ENCODE assay signal across 11 mouse cellular contexts in genomic region chr10:122869865-122870503, GRCm38 (mm10).
DNase-seq lines count a peak whose midpoint lies in the region; ATAC-seq and TF ChIP-seq lines count a peak whose summit lies in the region.
"Had no signal": no experiment of that assay in that cellular context is flagged by ENCODE, and none has a peak within 500 bp of the region (broad histone marks: within the 10 kb centered on the region; RNA-seq: fewer than 3 reads in every experiment).

No protein-coding gene starts in this region.

- 47% methylated on average over 8 of the region's 8 CpGs for WGBS in heart, embryonic 12.5 days
- 49% methylated on average over 8 of the region's 8 CpGs for WGBS in limb, embryonic 11.5 days

- H3K27me3 ChIP-seq in heart, embryonic 12.5 days (replicated peaks): no peaks in the 10 kb centered on the region
- no peaks in the 10 kb centered on the region for H3K27me3 ChIP-seq in E14TG2a.4 (ENCODE audit: insufficient read depth, low read length)
- H3K27me3 ChIP-seq in limb, embryonic 11.5 days (ENCODE audit: control insufficient read depth, insufficient read depth, low read length): no peaks in the 10 kb centered on the region

- DNase-seq in heart, postnatal 10 days: no peak
- peak; percentile 53 for DNase-seq in forelimb bud, embryonic 11.5 days (ENCODE audit: low read depth, low spot score)
- peak; percentile 40 for DNase-seq in limb, embryonic 11.5 days (ENCODE audit: low spot score)
- DNase-seq in frontal cortex, postnatal 25 days (ENCODE audit: low spot score in 2 of 2): no peak
- no peak for DNase-seq in left cerebral cortex, adult 8-10 months (ENCODE audit: low spot score in 2 of 2)
- DNase-seq: cerebellum, adult 11-12 months; midbrain, embryonic 14.5 days had no signal

- H3K4me2 ChIP-seq in heart, embryonic 12.5 days: no peak overlapping the region
- no peak overlapping the region for H3K4me2 ChIP-seq in limb, embryonic 11.5 days (ENCODE audit: low read depth, severe bottlenecking)

- TF ChIP-seq CTCF in E14TG2a.4 (conservative IDR thresholded peaks at IDR 0.05; ENCODE audit: low read length): 0 out of 2 replicates have a peak, but pooled peaks have one; percentile 1

- peak overlapping the region; percentile 72 for H3K27ac ChIP-seq in heart, embryonic 12.5 days (ENCODE audit: poor library complexity, severe bottlenecking)
- H3K27ac ChIP-seq in limb, embryonic 11.5 days (replicated peaks; ENCODE audit: low read depth, low read length): peak overlapping the region; percentile 59; the same call in 1 of the 2 replicates

- H3K9me3 ChIP-seq in heart, embryonic 12.5 days (replicated peaks): no peaks in the 10 kb centered on the region
- H3K9me3 ChIP-seq in E14TG2a.4 (ENCODE audit: low read length): peaks cover 6% of the 10 kb centered on the region
- H3K9me3 ChIP-seq in limb, embryonic 11.5 days (ENCODE audit: control insufficient read depth, low read length): no peaks in the 10 kb centered on the region

- ATAC-seq in heart, embryonic 12.5 days (ENCODE audit: insufficient number of reproducible peaks, low FRiP score): peak; percentile 27; the same call in 1 of the 2 replicates
- peak; percentile 33; the same call in 1 of the 2 replicates for ATAC-seq in limb, embryonic 11.5 days (ENCODE audit: insufficient number of reproducible peaks, low FRiP score, low TSS enrichment, low read depth)
- no peak for ATAC-seq in erythroblast, adult 5-6 weeks (replicated peaks; ENCODE audit: low FRiP score, poor library complexity, severe bottlenecking)
- ATAC-seq: activated CD4-positive, CD25-positive, alpha-beta regulatory T cell, adult 4 months had no signal

- H3K9ac ChIP-seq in heart, embryonic 12.5 days: no peak overlapping the region
- H3K9ac ChIP-seq in limb, embryonic 11.5 days (ENCODE audit: low read length): no peak overlapping the region

- H3K36me3 ChIP-seq in heart, embryonic 12.5 days: no peaks in the 10 kb centered on the region
- H3K36me3 ChIP-seq in E14TG2a.4 (ENCODE audit: insufficient read depth, low read length): no peaks in the 10 kb centered on the region
- H3K36me3 ChIP-seq in limb, embryonic 11.5 days (ENCODE audit: control insufficient read depth, insufficient read depth, low read length): no peaks in the 10 kb centered on the region

- intact Hi-C loops in heart, postnatal 10 days (cut with DNase I): no loop called here

- H3K4me3 ChIP-seq in heart, embryonic 12.5 days: no peak overlapping the region
- H3K4me3 ChIP-seq in E14TG2a.4 (replicated peaks; ENCODE audit: low read length): no peak overlapping the region
- H3K4me3 ChIP-seq in limb, embryonic 11.5 days (ENCODE audit: low read depth, low read length): no peak overlapping the region

- H3K4me1 ChIP-seq in heart, embryonic 12.5 days (replicated peaks): peaks cover 22% of the 10 kb centered on the region
- H3K4me1 ChIP-seq in E14TG2a.4 (replicated peaks; ENCODE audit: low read depth, low read length): peaks cover 23% of the 10 kb centered on the region; the same call in 1 of the 2 replicates
- H3K4me1 ChIP-seq in limb, embryonic 11.5 days (ENCODE audit: control insufficient read depth, insufficient read depth, low read length): peaks cover 12% of the 10 kb centered on the region

Comparison
In these comparisons a context has a peak if more than half of its experiments do, and no peak if none do; other contexts are left out.
1. DNase-seq: peak in forelimb bud, embryonic 11.5 days (single experiment) and limb, embryonic 11.5 days (single experiment); none in heart, postnatal 10 days (0 of 2), frontal cortex, postnatal 25 days (0 of 2) and left cerebral cortex, adult 8-10 months (0 of 2).